Mouse (Mus musculus) CD4-positive, CD25-positive, alpha-beta regulatory T cell, adult 9 weeks (primary cell): ENCODE data around the gene Scfd1. TPM values are rescaled to one million over a fixed set of nuclear protein-coding genes. Genes with fewer than 3 reads are reported as not detected.

Source experiments
- polyA plus RNA-seq: library from polyadenylated mRNA; unstranded; fragments of 100-300 nt; shearing (Covaris generic); gene quantifications from one replicate; pipeline ENCODE4 v1.2.1, GENCODE M21; 2017

The Scfd1 gene
- polyA plus RNA-seq: 91.2 TPM

GRCm38 (mm10) chr12:51377003-51377887 lies at the start of gene Scfd1:
TSS of gene Scfd1 (plus strand) at chr12:51377510.

GRCm38 (mm10) chr12:51347988-51348697 lies 29.2 kb upstream of the Scfd1 start, which contains the start of gene G2e3:
TSS of gene G2e3 (plus strand) at chr12:51348061.

Other genes with a start within 250 kb of the Scfd1 start
- 20.7 TPM for gene G2e3, start 29.4 kb upstream of the Scfd1 start, polyA plus RNA-seq
- 1.4 TPM for gene Coch, start 215.8 kb downstream of the Scfd1 start, polyA plus RNA-seq